Mouse (Mus musculus): Measurements from ENCODE around the gene Tbrg1.

Tbrg1 gene

GRCm38 (mm10) chr9:37656931-37657481 lies at the start of gene Tbrg1:
Gene Tbrg1, minus strand, starts transcription at chr9:37657312.
- peaks cover 39% of the 10 kb centered on the region for H3K4me1 ChIP-seq (replicated peaks; ENCODE audit: low read depth, low read length)
- no peaks in the 10 kb centered on the region for H3K9me3 ChIP-seq (ENCODE audit: low read length)
- H3K4me3 ChIP-seq (replicated peaks; ENCODE audit: low read length): peak within 1 kb of the TSS; percentile 95
- TF ChIP-seq POU5F1 (IDR thresholded peaks at IDR 0.05; ENCODE audit: borderline replicate concordance, low read length): no peak
- peak; percentile 7; the same call in 1 of the 2 replicates for TF ChIP-seq NANOG (IDR thresholded peaks at IDR 0.05; ENCODE audit: borderline replicate concordance, low read length)
- no peaks in the 10 kb centered on the region for H3K27me3 ChIP-seq (ENCODE audit: insufficient read depth, low read length)
- H3K36me3 ChIP-seq (ENCODE audit: insufficient read depth, low read length): peaks cover 34% of the 10 kb centered on the region

GRCm38 (mm10) chr9:37689970-37690686 lies 33.0 kb upstream of the Tbrg1 start:
- H3K4me3 ChIP-seq (replicated peaks; ENCODE audit: low read length): no peak overlapping the region
- H3K9me3 ChIP-seq (ENCODE audit: low read length): no peaks in the 10 kb centered on the region
- H3K4me1 ChIP-seq (replicated peaks; ENCODE audit: low read depth, low read length): no peaks in the 10 kb centered on the region
- no peaks in the 10 kb centered on the region for H3K27me3 ChIP-seq (ENCODE audit: insufficient read depth, low read length)
- TF ChIP-seq NANOG (IDR thresholded peaks at IDR 0.05; ENCODE audit: borderline replicate concordance, low read length) (no peak), CTCF (conservative IDR thresholded peaks at IDR 0.05; ENCODE audit: low read length) (peak; percentile 36)
- H3K36me3 ChIP-seq (ENCODE audit: insufficient read depth, low read length): no peaks in the 10 kb centered on the region

- TF ChIP-seq CTCF (conservative IDR thresholded peaks at IDR 0.05; ENCODE audit: low read length) (0 out of 2 replicates have a peak, but pooled peaks have one; percentile 3), POU5F1 (IDR thresholded peaks at IDR 0.05; ENCODE audit: borderline replicate concordance, low read length) (no peak)
- Histone ChIP-seq H3K4me1 (replicated peaks; ENCODE audit: low read depth, low read length) (no peaks in the 10 kb centered on the region), H3K4me3 (replicated peaks; ENCODE audit: low read length) (no peak overlapping the region), H3K9me3 (ENCODE audit: low read length) (no peaks in the 10 kb centered on the region), H3K36me3 (ENCODE audit: insufficient read depth, low read length) (no peaks in the 10 kb centered on the region), H3K27me3 (ENCODE audit: insufficient read depth, low read length) (no peaks in the 10 kb centered on the region)
Observed at GRCm38 (mm10) chr9:37687941-37688303, 30.8 kb upstream of the Tbrg1 start.

GRCm38 (mm10) chr9:37687288-37687940 lies 30.3 kb upstream of the Tbrg1 start:
- no peak for TF ChIP-seq POU5F1 (IDR thresholded peaks at IDR 0.05; ENCODE audit: borderline replicate concordance, low read length)
- no peak for TF ChIP-seq CTCF (conservative IDR thresholded peaks at IDR 0.05; ENCODE audit: low read length)
- TF ChIP-seq NANOG (IDR thresholded peaks at IDR 0.05; ENCODE audit: borderline replicate concordance, low read length): no peak
- Histone ChIP-seq H3K4me3 (replicated peaks; ENCODE audit: low read length) (no peak overlapping the region), H3K27me3 (ENCODE audit: insufficient read depth, low read length) (no peaks in the 10 kb centered on the region), H3K36me3 (ENCODE audit: insufficient read depth, low read length) (no peaks in the 10 kb centered on the region), H3K9me3 (ENCODE audit: low read length) (no peaks in the 10 kb centered on the region), H3K4me1 (replicated peaks; ENCODE audit: low read depth, low read length) (no peaks in the 10 kb centered on the region)

- H3K27me3 ChIP-seq (ENCODE audit: insufficient read depth, low read length): no peaks in the 10 kb centered on the region
- no peak overlapping the region for H3K4me3 ChIP-seq (replicated peaks; ENCODE audit: low read length)
- no peak for TF ChIP-seq CTCF (conservative IDR thresholded peaks at IDR 0.05; ENCODE audit: low read length)
- no peak for TF ChIP-seq NANOG (IDR thresholded peaks at IDR 0.05; ENCODE audit: borderline replicate concordance, low read length)
Observed at GRCm38 (mm10) chr9:37681123-37681522, 24.0 kb upstream of the Tbrg1 start.

GRCm38 (mm10) chr9:37675287-37675686 lies 18.2 kb upstream of the Tbrg1 start:
- no peaks in the 10 kb centered on the region for H3K36me3 ChIP-seq (ENCODE audit: insufficient read depth, low read length)
- H3K4me3 ChIP-seq (replicated peaks; ENCODE audit: low read length): no peak overlapping the region
- TF ChIP-seq CTCF (conservative IDR thresholded peaks at IDR 0.05; ENCODE audit: low read length): no peak
- no peak for TF ChIP-seq NANOG (IDR thresholded peaks at IDR 0.05; ENCODE audit: borderline replicate concordance, low read length)
- TF ChIP-seq POU5F1 (IDR thresholded peaks at IDR 0.05; ENCODE audit: borderline replicate concordance, low read length): no peak
- no peaks in the 10 kb centered on the region for H3K9me3 ChIP-seq (ENCODE audit: low read length)
- H3K4me1 ChIP-seq (replicated peaks; ENCODE audit: low read depth, low read length): no peaks in the 10 kb centered on the region
- no peaks in the 10 kb centered on the region for H3K27me3 ChIP-seq (ENCODE audit: insufficient read depth, low read length)

More at GRCm38 (mm10) chr9:37681123-37681522, 24.0 kb upstream of the Tbrg1 start:
- no peaks in the 10 kb centered on the region for H3K36me3 ChIP-seq (ENCODE audit: insufficient read depth, low read length)
- H3K4me1 ChIP-seq (replicated peaks; ENCODE audit: low read depth, low read length): no peaks in the 10 kb centered on the region
- no peaks in the 10 kb centered on the region for H3K9me3 ChIP-seq (ENCODE audit: low read length)

- TF ChIP-seq CTCF (conservative IDR thresholded peaks at IDR 0.05; ENCODE audit: low read length): no peak
- TF ChIP-seq POU5F1 (IDR thresholded peaks at IDR 0.05; ENCODE audit: borderline replicate concordance, low read length): no peak
- no peak for TF ChIP-seq NANOG (IDR thresholded peaks at IDR 0.05; ENCODE audit: borderline replicate concordance, low read length)
- H3K27me3 ChIP-seq (ENCODE audit: insufficient read depth, low read length): no peaks in the 10 kb centered on the region
- H3K4me1 ChIP-seq (replicated peaks; ENCODE audit: low read depth, low read length): peaks cover 14% of the 10 kb centered on the region
- no peaks in the 10 kb centered on the region for H3K36me3 ChIP-seq (ENCODE audit: insufficient read depth, low read length)
- H3K4me3 ChIP-seq (replicated peaks; ENCODE audit: low read length): no peak overlapping the region
- no peaks in the 10 kb centered on the region for H3K9me3 ChIP-seq (ENCODE audit: low read length)
Observed at GRCm38 (mm10) chr9:37670261-37670660, 13.1 kb upstream of the Tbrg1 start.

- Histone ChIP-seq H3K27me3 (ENCODE audit: insufficient read depth, low read length) (no peaks in the 10 kb centered on the region), H3K4me1 (replicated peaks; ENCODE audit: low read depth, low read length) (peaks cover 14% of the 10 kb centered on the region), H3K9me3 (ENCODE audit: low read length) (no peaks in the 10 kb centered on the region), H3K36me3 (ENCODE audit: insufficient read depth, low read length) (no peaks in the 10 kb centered on the region), H3K4me3 (replicated peaks; ENCODE audit: low read length) (no peak overlapping the region)
- TF ChIP-seq POU5F1 (IDR thresholded peaks at IDR 0.05; ENCODE audit: borderline replicate concordance, low read length): no peak
- TF ChIP-seq CTCF (conservative IDR thresholded peaks at IDR 0.05; ENCODE audit: low read length): 0 out of 2 replicates have a peak, but pooled peaks have one; percentile 1
Observed at GRCm38 (mm10) chr9:37669678-37670077, 12.6 kb upstream of the Tbrg1 start.
